Mouse (Mus musculus) heart, postnatal 4 days (tissue): ENCODE data around the gene Ankrd27. TPM values are rescaled to one million over a fixed set of nuclear protein-coding genes. Genes with fewer than 3 reads are reported as not detected.

Experiments used
- DNase-seq: peaks from one replicate; pipeline ENCODE4 v3.0.0; 2021
- total RNA-seq, 2 experiments: library from RNA; stranded (reverse); gene quantifications; 2 replicates each; pipeline ENCODE4 v1.2.3; 2021

The Ankrd27 gene
- total RNA-seq, 2 experiments from 2014 or later: 12.1 to 15.2 TPM

- no peak for DNase-seq
These were observed 1.8 kb upstream of the Ankrd27 start for GRCm38 (mm10) chr7:35584068-35584785.

- DNase-seq: peak; percentile 33
These were observed 1.3 kb upstream of the Ankrd27 start for GRCm38 (mm10) chr7:35584786-35585190.

DNA sequence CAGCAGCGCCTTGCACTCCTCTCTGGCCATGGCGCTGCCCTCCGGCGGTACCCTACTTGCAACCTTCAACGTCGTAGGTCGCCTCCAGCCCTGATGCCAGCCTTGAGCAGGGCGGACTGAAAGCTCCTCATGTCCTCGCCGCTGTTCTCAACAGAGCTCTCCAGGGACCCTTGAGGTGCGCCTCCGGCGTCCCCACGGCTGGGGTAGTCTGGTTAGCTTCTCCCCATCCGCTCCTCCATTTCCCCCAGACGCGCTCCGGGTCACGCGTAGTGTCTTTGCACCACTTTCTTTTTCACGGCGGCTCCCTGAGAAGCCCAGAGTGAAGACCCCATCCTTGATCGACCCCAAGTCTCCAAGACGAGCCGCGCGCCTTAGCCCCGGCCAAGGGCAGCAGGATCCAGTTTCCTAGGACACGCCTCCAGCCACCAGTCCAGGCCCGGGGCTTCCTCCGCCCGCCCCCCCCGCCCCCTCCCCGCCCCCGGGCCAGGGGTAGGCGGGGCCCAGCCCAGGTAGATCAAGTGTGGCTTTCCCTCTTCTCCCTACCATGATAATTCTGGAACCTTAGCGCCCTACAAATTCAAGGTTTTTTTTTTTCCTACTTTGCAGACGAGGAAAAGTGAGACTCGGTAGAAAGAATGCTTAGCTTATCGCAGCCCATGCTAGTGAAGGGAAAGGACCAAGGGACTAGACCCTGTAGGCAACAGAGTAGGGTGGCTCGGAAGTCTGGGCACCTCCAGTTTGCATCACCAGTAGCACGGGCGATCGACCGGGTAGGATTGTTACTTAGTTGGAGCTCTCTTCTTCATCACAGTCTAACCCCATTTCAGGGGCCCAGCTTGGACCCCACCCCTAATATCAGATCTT lies 621 bp upstream of the Ankrd27 start, which contains the start of gene Rgs9bp:
Rgs9bp (minus strand) TSS at position 392 of the 864 bp plus-strand sequence.
- peak; percentile 28 for DNase-seq

- DNase-seq: peak; percentile 14
These were observed 932 bp downstream of the Ankrd27 start for GRCm38 (mm10) chr7:35586906-35587445.

- no peak for DNase-seq
These were observed 1.7 kb downstream of the Ankrd27 start for GRCm38 (mm10) chr7:35587728-35588127.

- no peak for DNase-seq
These were observed 2.8 kb downstream of the Ankrd27 start for GRCm38 (mm10) chr7:35588680-35589428.

GRCm38 (mm10) chr7:35589485-35589884 lies 3.4 kb downstream of the Ankrd27 start:
- no peak for DNase-seq

DNA sequence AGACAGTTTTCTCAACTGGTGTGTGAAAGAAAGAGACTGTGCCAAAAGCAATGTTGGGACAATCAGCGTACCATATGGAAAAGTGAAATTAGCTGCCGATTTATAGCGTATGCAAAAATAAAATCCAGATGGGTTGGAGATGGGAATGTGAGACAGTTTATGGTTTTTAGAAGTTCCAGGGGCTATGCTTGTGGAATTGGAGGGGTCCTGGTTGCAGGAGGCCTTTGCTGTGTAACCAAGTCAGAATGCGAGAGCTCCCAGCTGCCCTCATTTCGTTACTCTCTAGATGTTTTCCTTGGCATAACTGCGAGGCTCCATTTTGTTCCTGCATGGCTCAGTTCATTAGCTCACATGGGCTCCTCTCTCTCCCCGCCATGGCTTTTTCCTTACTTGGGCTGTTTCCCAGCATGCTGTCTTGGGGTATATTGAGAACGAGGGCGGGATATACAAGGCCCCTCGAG lies 4.7 kb downstream of the Ankrd27 start:
- DNase-seq: peak; percentile 25

- no peak for DNase-seq
These were observed 8.3 kb downstream of the Ankrd27 start for GRCm38 (mm10) chr7:35594311-35594710.

GRCm38 (mm10) chr7:35599492-35599891 lies 13.4 kb downstream of the Ankrd27 start:
- DNase-seq: no peak

- no peak for DNase-seq
These were observed 14.0 kb downstream of the Ankrd27 start for GRCm38 (mm10) chr7:35600031-35600430.

DNA sequence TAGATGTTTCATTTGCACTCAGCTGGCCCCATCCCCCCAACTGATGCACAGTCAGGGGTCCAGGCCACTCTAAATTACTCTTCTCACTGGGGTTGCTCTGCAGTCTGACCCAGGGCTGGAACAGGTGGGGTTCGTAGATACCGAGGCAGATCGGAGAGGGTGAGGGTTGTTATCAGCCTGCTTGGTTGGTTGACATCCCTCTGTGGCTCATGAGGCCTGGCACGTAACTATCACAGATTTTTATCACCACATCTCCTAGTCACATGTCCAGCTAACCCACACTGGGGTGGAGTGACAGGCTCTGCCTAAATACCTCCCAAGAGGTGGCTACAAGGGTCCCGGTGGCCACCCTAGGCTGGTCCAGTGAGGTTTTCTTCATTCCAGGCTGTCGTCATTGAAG lies 15.1 kb downstream of the Ankrd27 start:
- DNase-seq: no peak

GRCm38 (mm10) chr7:35602766-35603165 lies 16.7 kb downstream of the Ankrd27 start:
- no peak for DNase-seq

GRCm38 (mm10) chr7:35606816-35607215 lies 20.8 kb downstream of the Ankrd27 start:
- DNase-seq: no peak

DNA sequence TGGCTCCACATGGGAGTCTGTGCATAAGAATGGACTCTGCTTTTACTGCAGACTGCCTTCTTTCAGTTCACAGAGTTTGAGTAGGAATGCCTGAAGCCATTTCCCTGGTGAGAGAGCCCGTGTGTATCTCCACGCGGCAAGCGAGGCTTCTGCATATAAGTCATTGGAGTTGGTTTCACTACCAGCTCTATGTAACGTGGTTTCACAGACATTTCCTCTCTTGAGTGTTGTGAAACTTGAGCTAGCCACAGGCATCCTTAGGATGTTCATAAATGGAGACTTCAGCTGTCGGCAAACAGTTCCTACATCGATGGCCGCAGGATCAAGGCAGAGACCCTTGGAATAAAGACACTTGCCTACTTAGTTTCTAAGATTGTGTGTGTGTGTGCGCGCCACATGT lies 23.2 kb downstream of the Ankrd27 start:
- no peak for DNase-seq

DNA sequence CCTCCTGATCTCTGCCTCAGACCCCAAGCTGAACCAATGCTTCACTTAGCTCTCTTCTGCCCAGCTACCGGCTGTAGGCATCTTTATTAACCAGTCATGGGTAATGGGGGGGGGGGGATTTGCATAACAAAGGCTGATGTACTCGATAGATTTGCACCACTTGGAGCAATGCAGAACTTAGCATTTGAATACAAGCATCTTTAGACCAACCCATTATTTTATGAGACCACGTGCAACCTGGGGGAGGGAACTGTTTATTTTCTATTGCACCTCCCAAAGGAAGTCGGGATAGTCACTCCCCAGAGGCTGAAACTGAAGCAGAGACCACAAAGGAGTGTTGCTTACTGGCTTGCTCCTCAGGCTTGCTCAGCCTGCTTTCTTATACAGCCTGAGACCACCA lies 31.5 kb downstream of the Ankrd27 start:
- no peak for DNase-seq

GRCm38 (mm10) chr7:35622626-35623025 lies 36.6 kb downstream of the Ankrd27 start:
- no peak for DNase-seq

DNA sequence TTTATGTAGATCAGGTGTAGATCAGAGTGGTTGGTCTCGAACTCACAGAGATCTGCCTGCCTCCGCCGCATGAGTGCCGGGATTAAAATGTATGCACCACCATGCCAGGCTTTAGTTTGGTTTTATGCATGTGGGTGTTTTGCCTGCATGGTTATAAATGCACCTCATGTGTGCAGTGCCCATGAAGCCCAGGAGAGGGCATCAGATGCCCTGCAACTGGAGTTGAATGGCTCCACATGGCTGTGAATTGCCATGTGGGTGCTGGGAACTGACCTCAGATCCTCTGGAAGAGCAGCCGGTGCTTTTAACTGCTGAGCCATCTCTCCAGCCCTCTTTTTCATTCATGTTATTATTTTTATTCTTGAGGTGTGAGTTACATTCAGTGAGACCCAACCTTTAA lies 40.0 kb downstream of the Ankrd27 start:
- DNase-seq: no peak

- no peak for DNase-seq
These were observed 41.3 kb downstream of the Ankrd27 start for GRCm38 (mm10) chr7:35627371-35627770.

DNA sequence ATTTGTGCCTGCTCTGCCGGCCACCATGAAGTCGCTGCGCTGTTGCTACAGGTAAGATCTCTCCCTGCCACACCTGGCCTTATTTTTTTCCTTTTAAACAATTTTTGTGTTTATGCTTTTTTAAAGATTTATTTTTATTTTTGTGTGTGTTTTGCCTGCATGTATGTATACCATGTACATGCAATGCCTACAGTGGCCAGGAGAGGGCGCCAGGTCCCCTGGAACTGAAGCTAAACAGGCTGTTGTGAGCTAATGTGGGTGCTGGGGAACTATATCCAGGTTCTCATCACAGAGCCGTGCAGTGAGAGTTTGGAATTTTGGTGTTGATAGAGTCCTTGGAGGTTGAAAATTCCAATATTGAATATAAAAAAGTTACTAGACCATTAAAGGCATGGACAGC lies 42.5 kb downstream of the Ankrd27 start:
- peak; percentile 26 for DNase-seq

DNA sequence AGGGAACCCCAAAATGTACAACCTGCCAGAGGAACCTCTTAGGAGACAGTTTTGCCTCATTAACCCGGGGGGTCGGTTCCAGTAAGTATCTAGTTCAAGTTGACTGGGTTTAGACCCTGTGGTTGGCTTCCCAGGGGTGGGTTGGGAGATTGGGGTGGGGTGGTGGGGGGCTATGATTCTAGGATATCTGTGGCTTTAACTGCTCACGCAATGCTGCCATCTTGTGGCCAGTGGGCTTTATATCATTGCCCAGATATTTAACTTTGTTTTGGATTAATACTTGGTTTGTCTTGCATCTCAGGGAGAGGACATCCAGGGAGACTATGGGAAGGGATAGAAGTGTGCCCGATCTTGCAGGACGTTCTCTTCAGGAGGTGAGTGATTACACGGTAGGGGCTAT lies 50.2 kb downstream of the Ankrd27 start:
- peak; percentile 52 for DNase-seq

GRCm38 (mm10) chr7:35636874-35637273 lies 50.8 kb downstream of the Ankrd27 start:
- no peak for DNase-seq
